Mouse (Mus musculus): ENCODE measurements around the gene Sun5.
"Not testable (repeated sequence)": the region's sequence is repeated elsewhere in the genome, so short reads cannot be mapped to it uniquely, and the experiment has no call there.

Sun5 gene

DNA sequence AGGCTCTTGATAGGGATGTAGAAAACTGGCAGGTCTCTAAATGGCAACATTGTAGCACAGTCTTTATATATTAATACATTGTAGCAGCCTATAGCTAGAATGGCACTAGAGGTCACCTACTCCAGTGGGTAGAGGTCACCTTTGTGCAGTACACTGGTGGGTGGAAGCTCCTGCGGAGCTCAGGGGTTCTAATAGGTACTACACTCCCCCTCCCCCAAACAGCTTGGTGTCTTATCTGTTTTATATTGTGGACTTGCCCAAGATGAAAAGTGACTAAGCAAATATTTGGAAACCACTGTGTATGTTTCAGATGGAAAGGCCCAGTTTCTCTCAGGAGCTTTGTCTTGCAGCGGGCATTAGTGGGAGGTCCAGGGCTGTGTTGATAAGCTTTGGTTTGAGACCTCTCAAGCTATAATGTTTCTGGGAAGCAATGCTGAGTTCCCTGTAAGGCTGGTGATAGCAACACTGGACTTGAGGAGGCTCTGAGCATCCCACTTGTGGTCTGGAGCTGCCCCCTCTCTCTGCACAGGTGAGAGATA, 48.8 kb downstream of the Sun5 start:
- ATAC-seq (ENCODE audit: insufficient number of reproducible peaks, low FRiP score, low TSS enrichment) = no peak

DNA sequence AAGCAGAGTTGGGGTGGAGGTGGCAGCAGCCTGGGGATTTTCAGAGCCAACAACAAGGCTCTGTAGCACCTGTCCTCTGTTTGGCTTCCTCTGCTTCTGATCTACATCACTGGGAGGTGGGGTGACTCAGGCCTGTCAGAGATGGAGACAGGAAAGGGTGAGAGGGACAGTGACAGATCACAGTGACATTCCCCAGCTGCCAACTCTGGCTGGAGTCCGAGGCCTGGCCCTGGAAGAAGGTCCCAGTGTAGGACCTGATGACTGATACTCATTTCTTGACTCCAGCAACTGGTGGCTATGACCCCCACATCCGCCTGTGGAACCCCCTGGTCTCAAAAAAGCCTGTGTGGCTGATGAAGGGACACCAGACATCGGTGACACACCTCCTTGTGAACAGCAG, 61.0 kb downstream of the Sun5 start:
- no peak for ATAC-seq (ENCODE audit: insufficient number of reproducible peaks, low FRiP score, low TSS enrichment)

DNA sequence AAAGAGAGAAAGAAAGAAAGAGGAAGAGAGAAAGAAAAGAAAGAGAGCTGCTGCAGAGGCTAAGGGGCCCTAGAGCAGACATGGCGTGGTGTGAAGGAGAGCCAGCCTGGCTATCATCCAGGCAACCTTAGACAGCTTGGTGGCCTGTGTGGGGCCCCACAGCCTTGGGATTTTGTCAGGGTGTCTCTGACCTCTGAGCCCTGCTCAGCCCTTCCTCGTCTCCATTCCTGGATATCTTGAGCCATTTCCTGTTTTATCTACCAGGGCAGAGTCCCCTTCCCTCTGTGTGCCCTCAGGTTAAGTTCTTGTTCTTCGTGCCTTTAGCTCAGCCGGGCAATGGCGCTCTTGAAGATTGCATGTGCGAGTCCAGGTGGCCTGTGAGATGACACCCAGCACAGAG, 62.0 kb downstream of the Sun5 start:
- no peak for ATAC-seq (ENCODE audit: insufficient number of reproducible peaks, low FRiP score, low TSS enrichment)

DNA sequence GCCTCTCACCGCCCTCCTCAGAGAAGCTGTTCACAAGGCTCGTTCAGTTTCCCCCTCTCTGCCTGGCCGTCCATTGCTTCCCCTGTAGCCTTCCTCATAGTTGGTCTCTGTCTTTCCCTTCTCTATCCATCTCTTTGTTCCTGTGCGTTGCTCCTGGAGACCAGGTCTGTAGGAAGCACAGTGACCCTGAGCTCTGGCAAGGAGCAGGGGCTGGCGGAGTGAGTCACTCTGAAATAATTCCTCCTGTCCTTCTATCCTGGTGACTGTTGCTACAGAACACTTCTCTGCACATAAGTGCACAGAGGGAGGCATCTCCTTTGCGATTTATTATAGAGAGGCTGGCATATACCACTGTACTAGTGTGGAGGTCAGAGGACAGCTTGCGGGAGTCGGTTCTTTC, 62.7 kb downstream of the Sun5 start:
- no peak for ATAC-seq (ENCODE audit: insufficient number of reproducible peaks, low FRiP score, low TSS enrichment)

DNA sequence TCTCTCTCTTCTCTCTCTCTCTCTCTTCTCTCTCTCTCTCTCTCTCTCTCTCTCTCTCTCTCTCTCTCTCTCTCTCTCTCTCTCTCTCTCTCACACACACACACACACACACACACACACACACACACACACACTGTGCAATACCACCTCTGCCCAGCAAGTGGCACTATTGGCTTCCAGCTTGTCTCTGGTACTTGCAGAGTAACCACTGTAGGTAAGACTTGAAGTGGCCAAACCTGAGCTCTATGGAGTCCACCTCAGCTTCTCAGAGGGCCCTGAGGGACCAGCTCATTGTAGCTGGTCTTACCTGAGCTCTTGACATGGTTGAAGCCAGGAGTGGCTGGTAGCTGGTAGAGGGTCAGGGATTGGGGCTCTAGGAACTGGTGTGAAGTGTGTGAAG, 63.4 kb downstream of the Sun5 start:
- not testable (repeated sequence) for ATAC-seq (ENCODE audit: insufficient number of reproducible peaks, low FRiP score, low TSS enrichment)
